Mouse (Mus musculus) R1 (cell line): ENCODE data around the gene Gse1.

Experiments used
- DNase-seq: peaks from one replicate; pipeline ENCODE4 v3.0.0-alpha.2; 2018; ENCODE audit warnings: low read depth, low spot score

Gse1 gene

GRCm38 (mm10) chr8:120234866-120235265, 6.6 kb downstream of the Gse1 start:
- DNase-seq: no peak

- no peak for DNase-seq
Observed at GRCm38 (mm10) chr8:120243222-120243621, 15.0 kb downstream of the Gse1 start.

GRCm38 (mm10) chr8:120243916-120244451, 15.7 kb downstream of the Gse1 start:
- DNase-seq: no peak

GRCm38 (mm10) chr8:120244553-120244952, 16.3 kb downstream of the Gse1 start:
- peak; percentile 84 for DNase-seq

- peak; percentile 56 for DNase-seq
Observed at GRCm38 (mm10) chr8:120247618-120248017, 19.4 kb downstream of the Gse1 start.

GRCm38 (mm10) chr8:120248031-120248430, 19.8 kb downstream of the Gse1 start:
- no peak for DNase-seq

GRCm38 (mm10) chr8:120248451-120248850, 20.2 kb downstream of the Gse1 start:
- no peak for DNase-seq

GRCm38 (mm10) chr8:120249800-120250336, 21.6 kb downstream of the Gse1 start:
- DNase-seq: no peak

DNA sequence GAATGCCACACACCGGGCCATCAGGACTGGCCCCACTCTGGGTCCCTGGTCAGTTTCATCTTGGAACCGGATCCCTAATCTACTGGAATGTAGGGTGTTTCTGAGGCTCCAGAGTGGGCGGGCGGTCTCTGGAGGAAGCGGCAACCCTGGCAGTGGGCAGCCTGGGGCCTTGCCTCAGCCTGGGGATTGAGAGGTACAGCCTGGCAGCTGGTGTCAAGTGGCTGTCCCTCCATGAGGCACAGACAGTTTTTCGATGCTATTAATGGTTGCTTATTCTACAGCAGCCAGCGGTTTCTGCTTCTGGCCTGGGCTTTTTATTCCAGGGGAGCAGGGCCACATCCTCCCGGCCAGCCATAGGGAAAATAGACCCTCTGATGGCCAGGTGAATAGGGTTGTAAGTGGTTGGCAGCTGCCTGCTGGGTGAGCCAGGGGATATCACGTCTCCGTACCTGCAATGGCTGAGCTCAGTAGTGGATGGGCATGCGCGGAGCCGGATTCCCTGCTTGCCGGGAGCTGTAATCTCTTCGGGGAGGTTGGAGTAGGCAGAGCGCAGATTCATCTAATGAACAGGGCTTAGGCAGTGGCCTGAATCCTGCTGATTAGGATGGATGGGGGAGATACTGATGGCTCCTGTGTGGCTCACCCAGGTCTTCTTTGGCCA, 22.6 kb downstream of the Gse1 start:
- DNase-seq: no peak

GRCm38 (mm10) chr8:120251411-120252035, 23.3 kb downstream of the Gse1 start:
- no peak for DNase-seq

DNA sequence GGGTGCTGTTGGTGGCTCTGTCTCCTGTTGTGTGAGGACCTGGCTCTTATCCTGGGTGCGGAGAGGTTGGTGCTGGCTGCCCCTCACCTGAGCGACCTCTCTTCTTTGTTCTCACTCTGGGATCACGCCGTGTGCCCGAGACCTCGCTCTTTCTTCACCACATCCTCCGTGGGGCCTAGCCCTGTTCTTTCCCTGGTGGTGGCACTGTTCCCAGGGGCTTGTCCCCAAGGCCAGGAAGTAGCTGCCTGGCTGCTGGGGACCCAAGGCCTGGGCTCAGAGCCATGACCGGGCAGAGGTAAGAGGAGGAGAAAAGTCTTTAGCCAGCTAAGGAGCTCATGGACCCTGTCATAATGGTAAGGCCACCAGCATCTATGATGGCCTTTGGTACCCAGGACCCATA, 25.4 kb downstream of the Gse1 start:
- no peak for DNase-seq

DNA sequence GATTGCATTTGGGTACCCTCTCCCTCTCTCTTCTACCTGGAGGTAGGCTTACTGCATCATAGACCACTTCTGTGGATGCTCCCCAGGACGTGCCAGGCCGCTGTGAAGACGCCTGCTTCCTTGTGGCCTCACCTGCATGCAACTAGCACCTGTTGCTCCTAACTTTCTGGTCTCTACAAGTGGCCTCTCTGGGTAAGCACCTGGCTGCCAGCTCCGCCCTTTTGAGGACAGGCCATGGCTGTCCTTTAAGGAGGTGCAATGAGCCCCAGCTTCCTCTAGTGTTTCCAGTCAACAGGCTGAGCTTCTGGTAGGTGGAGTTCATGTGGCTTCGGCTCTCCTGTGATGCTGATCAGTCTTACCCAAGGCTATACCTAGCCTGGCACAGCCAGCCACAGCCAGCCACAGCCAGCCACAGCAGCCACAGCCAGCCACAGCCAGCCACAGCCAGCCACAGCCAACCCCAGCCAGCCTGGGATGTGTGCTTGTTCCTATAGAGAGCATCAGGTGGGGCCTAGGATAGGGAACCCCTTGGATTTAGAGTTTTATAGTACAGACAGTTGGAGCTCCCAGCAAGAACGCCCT, 27.2 kb downstream of the Gse1 start:
- no peak for DNase-seq

DNA sequence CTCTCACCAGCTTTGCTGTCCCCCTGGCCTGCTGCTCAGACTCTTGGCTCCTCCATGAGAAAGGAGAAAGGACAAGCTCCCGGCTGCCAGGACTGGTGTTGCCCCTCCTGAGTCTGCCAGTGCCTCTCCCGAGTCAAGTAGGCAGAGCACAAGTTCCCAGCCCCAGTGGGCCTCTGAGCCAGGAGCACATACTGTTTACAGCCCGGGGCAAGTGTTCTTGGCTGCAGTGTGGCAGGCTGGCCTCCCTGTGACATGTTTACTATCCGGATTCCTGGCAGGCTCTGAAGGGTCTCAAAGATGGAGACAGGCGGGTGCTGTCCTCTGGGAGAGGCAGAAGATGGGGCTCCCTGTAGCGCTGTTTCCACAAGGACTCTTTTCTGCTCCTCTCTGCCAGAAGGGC, 28.7 kb downstream of the Gse1 start:
- DNase-seq: no peak

DNA sequence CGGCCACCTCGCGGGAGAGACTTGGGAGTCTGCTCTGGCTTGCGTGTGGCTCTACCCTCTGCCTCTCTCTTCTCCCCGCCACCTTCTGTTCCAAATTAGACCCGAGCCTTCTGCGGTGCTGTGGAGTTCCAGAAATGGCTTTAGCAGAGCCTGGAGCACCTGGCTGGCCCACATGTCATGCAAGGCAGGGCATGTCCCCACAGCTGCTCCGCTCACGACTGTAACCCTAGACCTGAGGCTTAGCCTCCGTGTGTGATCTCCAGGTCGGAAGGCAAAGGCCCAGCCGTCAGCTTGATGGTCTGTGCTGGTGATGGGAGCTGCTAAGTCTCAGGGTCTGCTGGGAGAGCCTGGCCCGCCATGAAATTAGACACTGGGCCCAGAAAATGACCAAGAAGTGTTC, 30.9 kb downstream of the Gse1 start:
- no peak for DNase-seq

DNA sequence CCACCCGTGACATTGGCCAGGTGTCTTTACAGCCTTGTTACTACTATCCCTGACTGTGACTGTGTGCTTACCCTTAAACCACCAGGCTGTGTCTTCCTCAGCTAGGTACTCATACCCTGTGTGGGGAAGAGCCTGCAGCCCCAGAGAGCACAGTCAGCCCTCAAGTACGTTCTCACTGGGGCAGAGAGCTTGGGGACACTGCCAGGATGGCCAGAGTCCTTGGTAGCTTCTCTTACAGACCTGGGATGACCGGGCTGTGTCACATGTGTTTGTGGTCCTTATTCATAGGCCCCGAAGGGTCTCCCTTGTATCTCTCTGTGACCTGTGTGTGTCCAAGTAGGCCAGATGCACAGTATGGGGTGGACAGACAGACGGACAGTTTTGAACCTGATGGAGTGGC, 32.4 kb downstream of the Gse1 start:
- DNase-seq: no peak

GRCm38 (mm10) chr8:120261338-120262120, 33.3 kb downstream of the Gse1 start:
- no peak for DNase-seq

GRCm38 (mm10) chr8:120263879-120264278, 35.6 kb downstream of the Gse1 start:
- DNase-seq: peak; percentile 54

DNA sequence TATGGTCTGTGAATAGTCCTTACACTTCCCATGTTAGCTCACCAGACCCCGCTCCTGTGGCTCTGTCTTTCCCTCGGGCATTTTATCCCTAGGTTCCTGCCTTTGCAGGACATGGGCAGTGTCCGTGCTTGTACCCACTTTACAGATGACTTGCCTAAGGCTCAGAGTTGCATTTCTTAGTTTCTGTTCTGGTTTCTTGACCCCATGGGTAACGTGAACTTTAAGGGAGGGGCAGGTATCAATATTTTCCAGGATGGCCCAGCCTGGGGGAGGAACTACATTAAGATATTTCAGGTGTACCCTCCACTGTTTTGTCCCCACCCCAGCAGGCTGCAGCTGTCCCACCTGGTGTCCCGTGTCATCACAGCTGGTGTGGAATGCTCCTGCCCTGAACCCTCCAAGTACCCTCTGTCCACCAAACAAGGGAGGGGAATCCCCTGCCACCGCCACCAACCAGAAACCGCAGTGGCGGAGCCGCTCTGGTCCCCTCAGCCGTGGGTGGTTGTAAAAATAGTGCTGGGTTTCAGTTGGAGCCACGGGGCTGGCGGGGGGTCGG, 36.2 kb downstream of the Gse1 start:
- DNase-seq: no peak

- no peak for DNase-seq
Observed at GRCm38 (mm10) chr8:120264944-120265453, 36.7 kb downstream of the Gse1 start.

GRCm38 (mm10) chr8:120265471-120265870, 37.2 kb downstream of the Gse1 start:
- peak; percentile 42 for DNase-seq

DNA sequence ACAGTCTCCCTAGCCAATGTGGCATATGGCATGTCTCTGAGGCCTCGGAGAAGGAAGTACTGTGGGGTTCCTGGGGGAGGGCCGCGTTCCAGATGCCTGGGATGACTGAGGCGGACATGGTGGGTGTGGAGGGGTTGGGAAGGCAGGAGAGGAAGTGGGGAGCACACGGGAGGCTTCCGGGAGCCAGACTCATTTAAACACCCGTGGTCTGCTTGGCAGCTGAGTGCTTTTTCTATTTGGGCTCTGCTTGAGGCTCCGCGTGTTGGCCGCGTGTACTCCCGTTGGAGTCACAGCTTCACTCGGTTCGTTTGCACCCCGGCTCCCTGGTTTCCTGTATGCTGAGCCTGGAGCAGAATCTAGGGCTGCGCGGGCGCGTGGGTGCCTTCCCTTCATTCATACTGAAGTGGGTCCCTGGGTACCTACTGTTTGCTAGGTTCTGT, 40.3 kb downstream of the Gse1 start:
- peak; percentile 47 for DNase-seq
